Mouse (Mus musculus) cerebellum, adult (tissue): Measurements from ENCODE around the gene Fam184a.

ENCODE experiments used
- ATAC-seq: cut with Nextera tagmentation; 2 replicates; pipeline ENCODE4 v1.9.2; 2017; ENCODE audit warnings: mild to moderate bottlenecking, moderate library complexity, mixed read lengths; ENCODE audit not compliant: insufficient number of reproducible peaks, low FRiP score, low TSS enrichment

Gene Fam184a

GRCm38 (mm10) chr10:53750955-53751652 lies at the start of gene Fam184a:
Gene Fam184a, minus strand, starts transcription at chr10:53751123.
- peak; percentile 92 for ATAC-seq

DNA sequence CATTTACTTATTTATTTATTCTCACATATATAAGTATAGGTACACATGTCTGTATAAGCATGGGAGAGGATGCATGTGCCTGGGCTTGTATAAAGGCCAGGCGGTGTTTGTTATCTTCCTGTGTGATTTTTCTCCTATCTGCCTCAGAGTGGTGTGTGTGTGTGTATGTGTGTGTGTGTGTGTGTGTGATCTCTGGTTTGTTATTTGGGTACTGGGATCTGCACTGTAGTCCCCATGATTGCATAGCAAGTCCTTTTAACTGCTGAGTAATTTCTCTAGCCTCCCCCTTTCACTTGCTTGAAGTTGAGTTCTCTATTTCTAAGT lies 45.3 kb upstream of the Fam184a start:
- no peak for ATAC-seq

DNA sequence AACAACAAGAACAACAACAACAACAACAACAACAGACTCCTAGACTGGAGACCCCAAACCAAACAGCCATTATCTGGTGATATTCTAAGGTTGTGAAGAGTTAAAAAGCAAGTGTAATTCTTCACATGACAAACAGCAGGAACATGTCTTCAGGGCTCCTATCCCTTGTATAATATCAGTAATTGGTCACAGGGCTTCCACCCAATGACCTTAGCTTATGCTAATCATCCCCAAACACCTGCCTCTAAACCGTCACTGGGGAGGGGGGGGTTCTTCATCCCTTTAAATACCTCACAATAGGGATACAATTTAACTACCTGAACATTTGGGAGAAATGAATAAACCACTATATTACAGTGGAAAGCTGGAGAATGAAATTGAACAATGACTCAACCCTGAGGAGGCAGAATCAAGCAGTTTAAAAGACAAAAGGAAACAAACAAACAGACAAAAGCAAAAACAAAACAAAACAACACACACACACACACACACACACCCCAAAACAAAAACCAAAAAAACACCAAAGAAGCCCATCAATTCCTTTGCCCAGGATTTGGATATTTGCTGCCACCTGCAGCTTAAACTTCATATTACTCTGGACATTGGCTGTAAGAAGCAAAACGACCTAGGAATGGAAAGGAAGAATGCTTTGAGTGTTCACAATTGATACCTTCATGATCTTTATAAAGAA lies 44.8 kb upstream of the Fam184a start:
- ATAC-seq: no peak

DNA sequence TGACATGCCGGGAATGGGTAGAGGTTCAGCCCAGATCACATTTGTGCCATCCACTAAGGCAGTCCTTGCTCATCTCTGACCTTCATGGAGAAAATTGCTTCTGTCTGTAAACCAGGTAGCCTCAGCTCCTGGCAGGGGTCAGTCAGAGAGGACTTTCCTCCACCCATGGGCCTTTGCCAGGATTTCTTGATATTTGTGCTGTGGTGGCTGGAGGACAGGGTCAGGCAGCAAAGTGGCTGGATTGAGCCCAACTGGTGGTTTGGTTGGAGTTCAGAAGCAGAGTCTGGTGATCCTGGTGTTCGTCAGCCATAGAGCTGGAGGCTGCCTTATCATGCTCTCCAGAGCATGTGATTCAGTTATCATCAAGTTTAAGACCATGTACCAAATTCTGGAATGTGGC lies 40.4 kb upstream of the Fam184a start:
- no peak for ATAC-seq

GRCm38 (mm10) chr10:53776591-53776990 lies 25.7 kb upstream of the Fam184a start:
- no peak for ATAC-seq

GRCm38 (mm10) chr10:53772708-53773107 lies 21.8 kb upstream of the Fam184a start:
- no peak for ATAC-seq

GRCm38 (mm10) chr10:53771480-53771879 lies 20.6 kb upstream of the Fam184a start:
- ATAC-seq: no peak

- ATAC-seq: no peak
These were observed 17.8 kb upstream of the Fam184a start for GRCm38 (mm10) chr10:53768745-53769144.

GRCm38 (mm10) chr10:53765471-53765870 lies 14.5 kb upstream of the Fam184a start:
- ATAC-seq: no peak

DNA sequence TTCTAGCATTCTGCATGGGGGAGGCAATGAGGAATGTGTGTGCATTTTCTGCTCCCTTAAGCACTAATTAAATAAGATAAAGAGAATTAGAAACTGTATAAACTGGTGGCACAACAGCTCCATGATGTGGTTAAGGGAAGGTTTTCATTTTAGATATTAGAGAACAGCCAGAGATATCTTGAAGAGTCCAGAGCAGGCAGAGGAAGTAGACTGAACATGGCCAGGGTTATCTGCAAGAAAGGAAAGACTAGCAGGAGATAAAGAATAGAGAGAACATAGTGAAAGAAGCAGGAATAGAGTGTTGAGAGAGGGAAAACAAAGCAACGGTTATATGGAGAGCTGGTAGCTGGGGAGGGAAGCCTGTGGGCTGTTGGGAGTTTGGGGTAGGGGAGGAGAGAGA lies 1.8 kb upstream of the Fam184a start:
- no peak for ATAC-seq

- peak; percentile 32 for ATAC-seq
These were observed 508 bp downstream of the Fam184a start for GRCm38 (mm10) chr10:53750275-53750954.

- ATAC-seq: no peak
These were observed 4.9 kb downstream of the Fam184a start for GRCm38 (mm10) chr10:53746039-53746438.

- no peak for ATAC-seq
These were observed 8.0 kb downstream of the Fam184a start for GRCm38 (mm10) chr10:53742961-53743360.

DNA sequence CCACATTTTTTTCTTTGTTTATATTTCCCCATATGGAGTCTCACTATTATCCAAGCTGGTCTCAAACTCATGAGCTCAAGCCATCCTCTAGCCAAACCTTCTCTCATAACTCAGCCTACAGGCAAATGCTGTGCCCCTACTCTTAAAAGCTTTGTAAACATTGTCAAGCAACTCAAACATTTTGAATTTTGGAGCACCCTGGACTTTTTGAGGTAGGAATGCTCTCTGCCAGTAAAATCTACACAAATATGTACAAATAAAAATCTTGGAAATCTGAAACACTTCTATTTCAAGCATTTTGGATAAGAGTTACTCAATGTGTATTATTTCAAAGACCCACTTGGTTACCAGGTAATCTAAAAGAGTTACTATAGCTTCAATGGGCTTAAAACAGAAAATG lies 10.9 kb downstream of the Fam184a start:
- no peak for ATAC-seq

DNA sequence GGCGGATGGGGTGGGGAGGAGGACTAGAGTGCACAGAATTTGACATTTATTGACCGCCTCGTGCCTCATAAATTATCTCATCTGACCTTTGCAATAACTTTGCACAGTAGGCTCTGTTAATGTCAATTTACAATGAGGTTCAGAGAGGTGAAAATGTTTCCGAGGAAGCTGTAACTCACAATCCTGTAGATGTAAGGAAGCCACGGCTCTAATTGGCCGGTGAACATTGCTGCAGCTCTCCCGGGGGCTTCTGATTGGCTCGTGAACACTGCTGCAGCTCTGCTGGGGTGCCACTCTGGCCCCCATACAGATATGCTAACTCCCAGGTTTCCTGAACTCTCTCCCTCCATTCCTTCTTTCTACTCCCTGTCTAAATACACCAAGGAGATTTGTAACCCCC lies 12.1 kb downstream of the Fam184a start:
- no peak for ATAC-seq

DNA sequence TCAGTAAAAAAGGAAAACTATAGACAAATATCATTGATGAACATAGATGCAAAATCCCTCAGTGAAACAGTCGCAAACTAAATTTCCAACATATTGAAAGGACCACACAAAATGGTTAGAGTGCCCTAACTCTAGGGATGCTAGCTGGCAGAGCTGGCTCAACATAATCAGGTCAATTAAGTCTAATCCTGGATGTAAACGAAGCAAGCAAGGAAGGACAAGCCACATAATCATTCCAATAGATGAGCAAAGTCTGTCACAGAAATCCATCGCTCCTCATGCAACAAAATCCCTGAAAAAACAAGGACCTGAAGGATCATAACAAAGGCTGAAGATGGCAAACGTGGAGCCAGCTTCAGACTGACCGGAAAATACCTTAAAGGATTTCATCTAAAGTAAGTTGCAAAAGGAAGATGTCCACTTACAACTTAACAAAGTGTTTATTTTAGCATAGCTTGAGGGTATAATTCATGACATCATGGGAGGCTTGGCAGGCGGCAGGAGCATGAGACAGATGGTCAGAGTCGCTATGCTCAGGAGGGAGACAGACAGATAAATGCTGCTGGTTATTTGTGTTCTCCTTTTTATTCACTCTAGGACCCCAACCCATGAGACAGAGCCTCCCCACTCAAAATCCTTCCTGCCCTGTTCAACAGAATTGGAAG lies 15.6 kb downstream of the Fam184a start:
- ATAC-seq: peak; percentile 89

GRCm38 (mm10) chr10:53732324-53732723 lies 18.6 kb downstream of the Fam184a start:
- ATAC-seq: no peak

DNA sequence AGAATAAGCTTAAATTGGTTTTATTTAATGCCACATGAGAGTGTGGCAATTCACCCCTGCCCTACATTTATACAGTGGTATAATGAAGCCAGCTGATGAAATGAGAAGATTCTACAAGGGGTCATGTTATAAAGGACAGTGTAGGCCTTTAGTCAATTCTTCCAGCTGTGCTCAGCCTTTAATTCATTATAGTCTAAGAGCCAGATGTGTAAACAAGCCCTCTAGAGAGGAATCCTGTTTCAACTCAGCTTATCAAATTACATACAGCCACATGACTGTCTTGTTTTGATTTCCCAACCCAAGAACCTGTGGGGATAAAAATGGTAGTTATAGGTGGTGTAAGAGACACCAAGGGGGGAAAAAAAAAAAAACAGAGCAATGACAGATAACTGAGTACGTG lies 22.0 kb downstream of the Fam184a start:
- no peak for ATAC-seq

DNA sequence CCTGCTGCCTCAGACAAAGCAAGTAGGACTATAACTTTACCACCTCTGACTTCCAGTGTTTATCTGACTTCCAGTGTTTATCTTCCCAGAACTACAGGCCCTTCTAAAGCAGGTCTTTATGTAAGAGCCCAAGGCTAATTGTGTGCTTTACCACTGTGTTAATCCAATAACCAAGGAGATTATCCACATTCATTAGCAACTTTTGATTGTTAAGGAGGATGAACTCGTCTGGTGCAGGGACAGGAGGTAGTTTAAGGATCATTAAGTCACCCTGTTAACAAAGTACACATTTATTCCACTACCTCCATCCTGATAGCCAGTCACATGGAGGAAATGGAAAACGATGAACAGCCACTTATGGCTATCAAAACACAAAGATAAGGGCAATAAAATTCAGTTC lies 25.6 kb downstream of the Fam184a start:
- ATAC-seq: no peak

- no peak for ATAC-seq
These were observed 46.4 kb downstream of the Fam184a start for GRCm38 (mm10) chr10:53704516-53704915.

GRCm38 (mm10) chr10:53698531-53698930 lies 52.4 kb downstream of the Fam184a start:
- ATAC-seq: no peak
